Mouse (Mus musculus) forebrain, embryonic 10.5 days (tissue): Measurements from ENCODE around the gene Ltc4s. TPM values are rescaled to one million over a fixed set of nuclear protein-coding genes. Genes with fewer than 3 reads are reported as not detected.

Source experiments
- DNase-seq: peaks from one replicate; pipeline ENCODE4 v3.0.0-alpha.2; 2017; ENCODE audit warnings: low spot score; ENCODE audit errors: extremely low spot score
- H3K27ac ChIP-seq: fragments of 300-500 bp; sonication (generic); 2 replicates; pipeline ENCODE4 v1.5.1; 2016; ENCODE audit warnings: mild to moderate bottlenecking
- H3K27me3 ChIP-seq: fragments of 300-500 bp; sonication (generic); 2 replicates; pipeline ENCODE4 v1.6.1; 2016; ENCODE audit warnings: mild to moderate bottlenecking; ENCODE audit not compliant: poor library complexity, severe bottlenecking
- H3K36me3 ChIP-seq: fragments of 300-500 bp; sonication (generic); replicated peaks from 2 replicates; pipeline ENCODE4 v1.6.1; 2016; ENCODE audit warnings: mild to moderate bottlenecking, moderate library complexity
- H3K4me1 ChIP-seq: fragments of 300-500 bp; sonication (generic); 2 replicates; pipeline ENCODE4 v1.6.1; 2016
- H3K4me3 ChIP-seq: fragments of 300-500 bp; sonication (generic); 2 replicates; pipeline ENCODE4 v1.5.1; 2016; ENCODE audit warnings: mild to moderate bottlenecking, moderate library complexity
- H3K9me3 ChIP-seq: fragments of 300-500 bp; sonication (generic); 2 replicates; pipeline ENCODE4 v1.6.1; 2016; ENCODE audit warnings: mild to moderate bottlenecking, moderate library complexity
- WGBS: fragments of 180-500 bp; shearing (Covaris S2); methylation state at CpG from one replicate; pipeline ENCODE4 v1.1.7; 2016; 5-methylcytosine and 5-hydroxymethylcytosine counted together
- polyA plus RNA-seq: library from polyadenylated mRNA; unstranded; fragments of >200 nt; fragmentation: Nextera tagmentation; extraction: Ambion mirVana; gene quantifications from 2 replicates; pipeline ENCODE4 v1.2.1, GENCODE M21; 2016

The Ltc4s gene
- polyA plus RNA-seq, 1 experiment from 2014 or later = 1.1 TPM

DNA sequence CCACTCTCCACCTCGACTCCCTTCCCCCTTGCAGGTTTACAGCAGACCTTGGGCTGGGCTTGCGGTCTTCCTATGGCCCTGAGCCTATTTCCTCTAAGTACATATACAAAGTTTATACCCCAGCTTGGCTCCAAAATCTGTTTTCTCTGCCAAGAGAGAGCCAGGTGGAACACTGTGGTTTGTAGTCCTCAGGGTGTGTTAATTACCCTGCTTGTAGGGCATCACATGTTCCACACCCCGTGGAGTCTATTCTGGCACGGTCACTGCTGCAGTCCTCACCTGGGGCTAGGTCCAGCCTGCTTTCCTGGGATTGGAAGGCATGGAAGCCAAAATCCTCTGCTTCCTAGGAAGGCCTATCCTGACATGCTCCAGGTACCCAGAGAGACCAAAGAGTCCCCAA is 10.7 kb downstream of the Ltc4s start:
- Histone ChIP-seq H3K36me3 (peaks cover 19% of the 10 kb centered on the region), H3K27ac (no peak overlapping the region), H3K9me3 (no peaks in the 10 kb centered on the region), H3K27me3 (peaks cover 68% of the 10 kb centered on the region), H3K4me1 (peaks cover 78% of the 10 kb centered on the region), H3K4me3 (no peak overlapping the region)
- 87% methylated on average over 4 of the region's 4 CpGs for WGBS
- no peak for DNase-seq

DNA sequence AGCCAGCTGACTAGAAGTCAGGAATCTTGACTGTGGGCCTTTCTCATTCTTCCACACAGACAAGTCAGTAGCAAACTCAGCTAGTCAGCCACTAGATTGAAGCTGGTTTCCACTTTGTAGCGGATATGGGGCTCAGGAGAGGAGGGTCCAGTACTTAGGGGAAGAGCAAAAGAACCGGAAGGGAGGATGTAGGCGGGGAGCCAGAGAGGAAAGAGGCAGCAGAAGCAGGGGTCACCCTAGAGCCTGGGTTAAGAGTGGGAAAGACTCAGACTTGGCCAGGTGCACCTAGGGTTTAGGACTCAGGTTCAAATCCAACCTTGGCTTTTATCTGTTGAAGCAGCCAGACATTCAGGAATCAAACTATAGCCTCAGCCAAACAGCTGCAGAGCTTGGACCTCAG is 11.2 kb downstream of the Ltc4s start:
- no peak for DNase-seq
- WGBS = 79% methylated on average over 3 of the region's 3 CpGs
- Histone ChIP-seq H3K4me1 (peaks cover 81% of the 10 kb centered on the region), H3K27ac (no peak overlapping the region), H3K9me3 (no peaks in the 10 kb centered on the region), H3K27me3 (peaks cover 72% of the 10 kb centered on the region), H3K36me3 (peaks cover 14% of the 10 kb centered on the region), H3K4me3 (peak overlapping the region; percentile 91; the same call in 1 of the 2 replicates)

DNA sequence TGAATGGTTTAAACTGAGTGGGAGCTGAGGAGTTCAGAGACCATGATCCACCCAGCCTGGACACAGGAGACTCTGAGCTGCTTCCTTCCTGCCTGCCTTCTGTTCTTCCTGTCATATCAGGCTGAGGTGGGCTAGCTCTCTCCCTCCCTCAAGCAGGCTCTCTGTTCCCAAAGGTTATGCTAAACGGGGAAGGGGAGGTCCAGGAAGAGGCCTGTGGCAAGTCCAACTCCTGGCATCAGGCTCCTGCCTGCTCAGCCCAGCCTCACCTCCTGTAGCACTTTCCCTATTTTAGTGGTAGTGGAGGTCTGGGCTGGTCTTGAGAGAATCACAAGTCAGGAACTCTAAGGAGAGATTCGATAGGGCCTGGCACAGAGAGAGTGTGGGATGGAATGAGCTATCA is 12.0 kb downstream of the Ltc4s start:
- WGBS = 27% methylated on average over 2 of the region's 2 CpGs
- Histone ChIP-seq H3K27me3 (peaks cover 66% of the 10 kb centered on the region), H3K9me3 (no peaks in the 10 kb centered on the region), H3K4me1 (peaks cover 77% of the 10 kb centered on the region), H3K4me3 (peak overlapping the region; percentile 91), H3K36me3 (peaks cover 6% of the 10 kb centered on the region; the same call in 1 of the 2 replicates), H3K27ac (peak overlapping the region; percentile 93)
- no peak for DNase-seq

DNA sequence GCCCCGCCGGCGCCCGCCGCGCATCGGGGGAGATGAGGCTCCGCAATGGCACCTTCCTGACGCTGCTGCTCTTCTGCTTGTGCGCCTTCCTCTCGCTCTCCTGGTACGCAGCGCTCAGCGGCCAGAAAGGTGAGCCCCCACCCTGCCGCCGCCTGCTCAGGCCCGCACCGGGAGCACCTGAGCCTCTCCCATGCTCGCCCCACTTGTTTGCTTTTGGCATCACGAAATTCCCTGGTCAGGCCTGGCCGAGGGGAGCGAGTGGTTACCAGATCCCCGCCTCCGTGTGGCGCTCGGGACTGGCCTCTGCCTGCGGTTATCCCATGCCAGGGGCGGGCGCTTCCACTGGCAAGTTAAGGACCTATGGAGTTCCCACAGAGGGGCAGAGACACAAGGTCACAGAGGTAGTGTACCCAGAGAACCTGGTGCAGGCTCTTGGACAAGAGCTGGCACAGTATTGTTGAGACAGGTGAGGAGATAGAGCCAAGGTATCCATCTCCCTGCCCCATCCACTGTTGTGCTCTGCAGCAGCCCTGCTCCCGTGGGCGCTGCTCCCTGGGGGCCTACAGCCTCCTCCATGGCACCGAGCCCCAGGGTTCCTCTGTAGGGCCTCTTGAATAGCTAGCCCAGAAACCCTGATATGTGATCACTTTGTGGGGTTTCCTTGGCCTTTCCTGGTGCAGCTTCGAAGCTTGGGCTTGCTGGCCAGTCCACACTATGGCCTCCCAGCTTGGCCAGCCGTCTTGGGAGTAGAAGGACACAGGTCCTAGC is 12.6 kb downstream of the Ltc4s start:
- peaks cover 2% of the 10 kb centered on the region; the same call in 1 of the 2 replicates for H3K36me3 ChIP-seq
- H3K27me3 ChIP-seq = peaks cover 62% of the 10 kb centered on the region

DNA sequence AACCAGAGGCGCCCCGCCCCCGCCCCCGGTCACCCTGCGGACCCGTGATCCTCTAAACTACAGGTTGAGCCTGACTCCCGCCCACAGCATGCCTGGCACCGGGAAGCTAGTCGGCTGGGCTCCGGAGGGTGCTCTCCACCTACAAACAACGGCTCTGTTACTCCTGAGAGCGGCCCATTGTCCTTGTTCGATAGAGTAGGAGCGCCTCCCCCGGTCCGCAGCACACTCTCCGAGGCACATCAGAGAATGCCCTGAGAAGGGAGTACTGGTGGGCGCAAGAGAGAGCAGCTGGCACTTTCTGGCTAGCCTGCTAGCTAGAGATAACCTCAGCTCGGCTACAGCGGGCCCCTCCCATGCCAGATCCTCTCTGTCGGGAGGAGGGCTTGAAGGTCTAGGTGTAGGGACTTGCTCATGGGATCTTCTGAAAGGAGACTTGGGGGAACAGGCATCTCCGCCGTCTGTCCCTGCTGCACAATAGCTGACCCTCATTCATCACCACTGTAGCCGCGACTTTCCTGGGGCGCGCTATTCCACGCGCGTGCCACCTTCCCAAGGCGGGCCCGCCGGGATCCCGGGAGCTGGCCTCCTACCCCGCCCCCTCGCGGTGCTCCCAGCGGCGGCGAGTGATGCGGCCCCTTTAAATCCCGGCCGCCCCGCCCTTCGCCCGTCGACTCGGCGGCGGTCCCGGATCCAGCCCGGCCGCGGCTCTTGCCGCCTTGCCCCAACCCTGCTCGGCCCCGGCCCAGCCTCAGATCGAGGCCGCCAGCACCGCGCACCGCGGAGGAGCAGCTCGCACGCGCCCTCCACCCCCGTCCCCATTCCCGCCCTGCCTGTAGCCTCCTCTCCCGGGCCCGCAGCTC is 13.5 kb downstream of the Ltc4s start:
- Histone ChIP-seq H3K27ac (peak overlapping the region; percentile 93), H3K9me3 (no peaks in the 10 kb centered on the region), H3K27me3 (peaks cover 53% of the 10 kb centered on the region), H3K4me1 (peaks cover 65% of the 10 kb centered on the region), H3K4me3 (peak overlapping the region; percentile 91), H3K36me3 (no peaks in the 10 kb centered on the region)
- WGBS = under 1% methylated on average over 70 of the region's 70 CpGs
- peak; percentile 78 for DNase-seq

More for the DNA sequence above, 12.6 kb downstream of the Ltc4s start:
- Histone ChIP-seq H3K27ac (peak overlapping the region; percentile 93), H3K4me1 (peaks cover 71% of the 10 kb centered on the region), H3K4me3 (peak overlapping the region; percentile 91), H3K9me3 (no peaks in the 10 kb centered on the region)
- WGBS = 4% methylated on average over 34 of the region's 34 CpGs
- peak; percentile 55 for DNase-seq

DNA sequence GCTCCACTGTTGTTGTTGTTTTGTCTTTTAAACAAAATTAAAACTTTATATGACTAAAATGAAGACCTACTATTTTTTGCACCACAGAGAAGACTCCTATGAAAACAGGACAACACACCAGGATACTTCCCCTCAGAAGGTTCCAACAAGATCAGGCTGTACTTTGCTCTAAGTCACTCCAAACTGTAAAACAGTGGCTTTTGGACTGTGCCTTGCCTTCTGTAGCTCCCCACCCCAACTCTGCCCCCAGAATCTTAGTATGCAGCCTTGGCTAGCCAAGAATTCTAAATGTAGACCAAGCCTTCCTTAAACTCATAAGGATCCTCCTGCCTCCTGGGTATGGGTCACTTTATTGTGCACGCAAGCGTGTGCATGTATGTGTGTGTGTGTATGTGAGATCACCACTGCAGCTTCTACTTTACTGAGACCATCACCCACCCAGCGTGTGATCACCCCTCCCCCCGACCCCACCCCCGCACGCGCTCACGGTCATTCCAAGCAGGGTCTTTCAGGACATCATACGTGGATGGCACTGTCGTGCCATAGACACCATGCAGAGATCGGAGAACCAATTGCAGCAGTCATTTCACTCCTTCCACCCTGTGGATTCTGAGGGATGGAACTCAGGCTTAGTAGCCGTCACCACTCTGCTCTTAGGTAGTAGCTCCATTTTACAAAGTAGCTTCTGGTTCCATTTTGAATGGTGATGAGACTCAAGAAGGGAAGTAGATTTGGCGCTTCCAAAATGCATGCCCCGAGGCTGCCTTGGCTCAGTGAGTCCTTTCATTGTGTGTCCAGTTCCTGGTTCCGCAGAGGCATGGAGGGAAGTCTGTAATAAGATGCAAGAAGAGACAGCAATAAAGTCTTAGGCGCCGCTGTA is 14.4 kb downstream of the Ltc4s start:
- H3K4me1 ChIP-seq = peaks cover 56% of the 10 kb centered on the region
- DNase-seq = no peak
- no peaks in the 10 kb centered on the region for H3K36me3 ChIP-seq
- peak overlapping the region; percentile 91 for H3K4me3 ChIP-seq
- 8% methylated on average over 17 of the region's 17 CpGs for WGBS
- H3K27ac ChIP-seq = peak overlapping the region; percentile 93
- peaks cover 44% of the 10 kb centered on the region for H3K27me3 ChIP-seq
- H3K9me3 ChIP-seq = no peaks in the 10 kb centered on the region

DNA sequence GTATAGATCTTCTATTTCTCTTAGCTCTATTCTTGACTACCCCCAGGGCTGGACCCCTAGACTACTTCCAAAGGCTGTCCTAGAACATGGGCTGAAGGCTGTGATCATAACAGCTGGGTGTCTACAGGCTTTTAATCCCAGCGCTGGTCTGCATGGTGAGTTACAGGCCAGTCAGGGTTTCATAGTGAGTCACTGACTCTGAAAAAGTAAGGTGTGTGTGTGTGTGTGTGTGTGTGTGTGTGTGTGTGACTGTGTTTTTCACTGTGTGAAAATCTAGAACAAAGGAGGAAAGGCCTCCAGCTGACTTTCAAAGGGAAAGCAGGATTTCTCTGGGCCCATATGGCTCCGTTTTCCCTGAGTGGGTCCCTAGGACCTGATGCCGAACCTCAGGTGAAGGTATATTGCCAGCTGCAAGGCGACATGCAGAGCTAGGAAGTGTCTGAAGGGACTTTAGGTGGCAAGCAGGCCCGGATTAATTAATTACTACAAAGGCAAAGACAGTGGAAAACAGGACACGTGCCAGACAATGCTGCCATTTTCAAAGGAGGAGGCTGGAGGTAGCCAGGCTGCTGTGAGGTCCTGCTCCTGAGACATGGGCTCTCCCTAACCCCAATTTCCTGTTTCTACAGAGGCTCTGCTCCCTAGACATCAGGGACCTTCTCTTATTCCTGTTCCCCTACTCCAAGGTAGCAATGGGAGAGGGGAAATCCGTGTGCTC is 15.7 kb downstream of the Ltc4s start:
- WGBS = 58% methylated on average over 7 of the region's 7 CpGs
- Histone ChIP-seq H3K4me1 (peaks cover 48% of the 10 kb centered on the region), H3K27ac (no peak overlapping the region), H3K4me3 (no peak overlapping the region), H3K36me3 (no peaks in the 10 kb centered on the region), H3K9me3 (no peaks in the 10 kb centered on the region), H3K27me3 (peaks cover 38% of the 10 kb centered on the region)
- no peak for DNase-seq

DNA sequence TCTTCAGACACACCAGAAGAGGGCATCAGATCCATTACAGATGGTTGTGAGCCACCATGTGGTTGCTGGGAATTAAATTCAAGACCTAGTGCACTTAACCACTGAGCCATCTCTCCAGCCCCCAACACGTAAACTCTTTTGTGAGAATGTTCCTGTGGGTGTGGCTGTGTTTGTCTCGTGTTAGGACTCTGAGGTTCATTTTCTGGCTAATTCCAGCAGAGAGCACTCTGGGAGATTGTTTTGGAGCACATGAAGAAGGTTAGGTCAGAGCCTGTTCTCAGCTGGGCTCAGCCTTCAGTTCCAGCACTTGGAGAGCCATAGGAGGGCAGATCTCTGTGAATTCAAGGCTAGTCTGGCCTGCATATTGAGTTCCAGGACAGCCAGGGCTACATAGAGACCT is 18.6 kb downstream of the Ltc4s start:
- H3K9me3 ChIP-seq = no peaks in the 10 kb centered on the region
- H3K27me3 ChIP-seq = peaks cover 19% of the 10 kb centered on the region
- H3K4me1 ChIP-seq = peaks cover 44% of the 10 kb centered on the region
- no peak overlapping the region for H3K27ac ChIP-seq
- 49% methylated on average over 2 of the region's 2 CpGs for WGBS
- no peak overlapping the region for H3K4me3 ChIP-seq
- no peak for DNase-seq
- no peaks in the 10 kb centered on the region for H3K36me3 ChIP-seq

DNA sequence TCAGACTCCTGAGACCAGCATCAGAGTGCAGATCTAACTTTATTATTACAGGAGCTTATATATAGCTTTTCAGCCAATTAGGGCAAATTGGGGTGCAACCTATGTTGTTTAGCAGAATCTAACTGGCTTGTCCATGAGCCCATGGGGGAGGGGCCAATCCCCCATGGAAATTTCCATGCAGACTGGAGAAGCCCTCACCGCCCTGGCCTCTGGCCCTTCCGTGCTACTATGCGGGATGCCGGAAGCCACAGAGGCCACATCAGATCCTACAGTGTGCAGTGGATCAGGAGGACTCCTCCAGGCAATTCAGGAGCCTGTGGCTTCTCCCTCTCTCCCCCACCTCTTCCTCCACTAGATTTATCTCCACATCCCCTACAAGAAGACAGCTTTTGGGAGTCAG is 20.6 kb downstream of the Ltc4s start:
- no peaks in the 10 kb centered on the region for H3K9me3 ChIP-seq
- peaks cover 5% of the 10 kb centered on the region for H3K27me3 ChIP-seq
- no peaks in the 10 kb centered on the region for H3K36me3 ChIP-seq
- no peak overlapping the region for H3K4me3 ChIP-seq
- WGBS = 64% methylated on average over 4 of the region's 4 CpGs
- peaks cover 34% of the 10 kb centered on the region for H3K4me1 ChIP-seq
- no peak overlapping the region for H3K27ac ChIP-seq
- no peak for DNase-seq

DNA sequence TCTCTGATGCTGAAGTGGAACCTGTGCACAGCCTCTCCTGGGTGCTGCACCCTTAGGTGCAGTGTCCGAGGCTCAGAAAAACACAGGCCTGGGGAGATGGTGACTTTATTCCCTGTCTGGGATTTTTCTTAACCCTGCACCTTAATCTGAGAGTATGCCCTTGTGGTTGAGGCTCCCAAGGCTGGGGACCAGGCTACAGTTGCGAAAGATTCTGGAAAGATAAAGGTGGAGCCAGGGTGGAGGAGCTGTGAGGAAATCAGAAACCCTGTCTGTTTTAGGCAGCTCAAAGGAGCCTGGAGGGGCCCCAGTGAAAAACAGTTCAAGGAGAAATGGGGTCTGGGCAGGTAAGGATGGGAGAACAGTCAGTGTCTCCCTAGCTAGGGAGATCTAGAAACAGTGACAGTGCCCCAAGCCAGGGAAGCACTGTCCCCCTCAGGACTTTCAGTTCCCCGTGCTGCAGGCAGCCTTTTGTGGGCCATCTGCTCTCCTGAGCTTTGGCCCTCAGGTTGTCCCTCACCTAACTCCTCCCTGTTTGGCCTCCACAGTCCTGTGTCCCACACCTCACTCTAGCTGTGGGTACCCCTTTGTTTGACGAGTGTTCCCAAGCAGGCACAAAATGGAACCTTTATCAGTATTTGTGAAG is 21.6 kb downstream of the Ltc4s start:
- no peak overlapping the region for H3K4me3 ChIP-seq
- no peak overlapping the region for H3K27ac ChIP-seq

DNA sequence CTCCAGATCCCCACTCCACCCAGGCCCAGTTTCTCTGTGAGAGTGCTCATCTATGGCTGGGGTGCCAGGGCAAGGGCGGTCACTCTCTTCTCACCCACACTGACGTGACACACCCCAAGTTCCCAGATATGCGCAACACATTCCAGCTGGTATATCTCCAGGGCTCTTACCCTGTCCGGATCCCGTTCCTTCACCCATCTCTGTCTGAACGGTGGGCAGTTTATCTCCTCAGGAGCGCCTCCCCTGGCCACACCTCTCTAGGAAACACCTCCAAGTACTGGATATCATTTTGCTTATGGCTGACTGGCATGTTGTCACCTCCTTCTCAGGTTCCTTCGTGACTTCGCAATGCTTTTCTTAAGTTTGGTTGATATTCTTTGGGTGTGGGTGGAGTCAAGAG is 22.8 kb downstream of the Ltc4s start:
- Histone ChIP-seq H3K9me3 (no peaks in the 10 kb centered on the region), H3K36me3 (no peaks in the 10 kb centered on the region), H3K27me3 (no peaks in the 10 kb centered on the region), H3K4me3 (peak overlapping the region; percentile 12), H3K27ac (no peak overlapping the region), H3K4me1 (peaks cover 41% of the 10 kb centered on the region)
- no peak for DNase-seq
- 27% methylated on average over 9 of the region's 9 CpGs for WGBS

More for the DNA sequence above, 21.6 kb downstream of the Ltc4s start:
- H3K4me1 ChIP-seq = peaks cover 33% of the 10 kb centered on the region
- H3K36me3 ChIP-seq = no peaks in the 10 kb centered on the region
- WGBS = 78% methylated on average over 4 of the region's 4 CpGs
- no peaks in the 10 kb centered on the region for H3K27me3 ChIP-seq
- DNase-seq = no peak
- H3K9me3 ChIP-seq = no peaks in the 10 kb centered on the region
